Mouse (Mus musculus) megakaryocyte-erythroid progenitor cell, adult 5-6 weeks (primary cell): ENCODE measurements at regions not wholly inside any gene's neighbourhood (a gene's known extent, or its start where the extent isn't known, plus 50 kb on each side); places are given as distances from the start of the nearest gene placed in this dataset.

Experiments
- ATAC-seq: replicated peaks from 2 replicates; pipeline ENCODE4 v1.8.0; 2016; ENCODE audit warnings: mild to moderate bottlenecking, inconsistent platforms; ENCODE audit not compliant: severe bottlenecking, poor library complexity, low FRiP score, low TSS enrichment

- ATAC-seq, result no peak
These were observed 332.4 kb upstream of the Sox9 start for GRCm38 (mm10) chr11:112449632-112450031.

- no peak for ATAC-seq
These were observed 331.8 kb upstream of the Sox9 start for GRCm38 (mm10) chr11:112450227-112450626.

- ATAC-seq, result no peak
These were observed 323.9 kb upstream of the Sox9 start for GRCm38 (mm10) chr11:112458075-112458474.

GRCm38 (mm10) chr11:112463121-112463520 lies 318.9 kb upstream of the Sox9 start:
- ATAC-seq, result no peak

GRCm38 (mm10) chr11:112464386-112464785 lies 317.6 kb upstream of the Sox9 start:
- ATAC-seq, result no peak

GRCm38 (mm10) chr11:112470336-112470735 lies 311.7 kb upstream of the Sox9 start:
- ATAC-seq, result no peak

- no peak for ATAC-seq
These were observed 308.8 kb upstream of the Sox9 start for GRCm38 (mm10) chr11:112473237-112473636.

- ATAC-seq, result no peak
These were observed 308.3 kb upstream of the Sox9 start for GRCm38 (mm10) chr11:112473681-112474080.

GRCm38 (mm10) chr11:112480360-112480759 lies 301.7 kb upstream of the Sox9 start:
- ATAC-seq, result no peak

- no peak for ATAC-seq
These were observed 280.2 kb upstream of the Sox9 start for GRCm38 (mm10) chr11:112501781-112502180.

- no peak for ATAC-seq
These were observed 262.9 kb upstream of the Sox9 start for GRCm38 (mm10) chr11:112519076-112519475.

- no peak for ATAC-seq
These were observed 257.0 kb upstream of the Sox9 start for GRCm38 (mm10) chr11:112524983-112525382.

GRCm38 (mm10) chr11:112542573-112542972 lies 239.5 kb upstream of the Sox9 start:
- ATAC-seq, result no peak

- ATAC-seq, result no peak
These were observed 238.6 kb upstream of the Sox9 start for GRCm38 (mm10) chr11:112543473-112543872.

- no peak for ATAC-seq
These were observed 236.6 kb upstream of the Sox9 start for GRCm38 (mm10) chr11:112545231-112546010.

GRCm38 (mm10) chr11:112546162-112546561 lies 235.9 kb upstream of the Sox9 start:
- ATAC-seq, result no peak

- no peak for ATAC-seq
These were observed 229.2 kb upstream of the Sox9 start for GRCm38 (mm10) chr11:112552838-112553237.

GRCm38 (mm10) chr11:112563027-112563426 lies 219.0 kb upstream of the Sox9 start:
- no peak for ATAC-seq

- ATAC-seq, result no peak
These were observed 217.3 kb upstream of the Sox9 start for GRCm38 (mm10) chr11:112564706-112565215.

- no peak for ATAC-seq
These were observed 216.0 kb upstream of the Sox9 start for GRCm38 (mm10) chr11:112566071-112566470.

- ATAC-seq, result no peak
These were observed 194.6 kb upstream of the Sox9 start for GRCm38 (mm10) chr11:112587386-112587785.
